Mouse (Mus musculus) megakaryocyte, embryonic 14.5 days (primary cell): ENCODE results near the gene Foxm1. TPM values are rescaled to one million over a fixed set of nuclear protein-coding genes. Genes with fewer than 3 reads are reported as not detected.

Experiments
- H3K27me3 ChIP-seq: replicated peaks from 2 replicates; pipeline ENCODE3; 2012; ENCODE audit warnings: inconsistent platforms
- H3K36me3 ChIP-seq: replicated peaks from 2 replicates; pipeline ENCODE3; 2012; ENCODE audit warnings: low read length, inconsistent platforms, mixed read lengths
- H3K4me1 ChIP-seq: 2 replicates; pipeline ENCODE4 v1.6.1; 2012; ENCODE audit warnings: inconsistent platforms
- H3K4me3 ChIP-seq: replicated peaks from 2 replicates; pipeline ENCODE3; 2012; ENCODE audit warnings: moderate library complexity, mild to moderate bottlenecking, inconsistent platforms
- H3K9me3 ChIP-seq: 2 replicates; pipeline ENCODE4 v1.6.1; 2012; ENCODE audit warnings: inconsistent platforms
- FLI1 ChIP-seq: IDR thresholded peaks from 2 replicates; pipeline ENCODE4 v1.6.1; 2012; ENCODE audit warnings: low read length, inconsistent platforms, mixed read lengths
- GATA1 ChIP-seq: IDR thresholded peaks from 3 replicates; pipeline ENCODE4 v1.6.1; 2012; ENCODE audit warnings: mixed read lengths, low read length, inconsistent platforms, borderline replicate concordance
- polyA plus RNA-seq: library from polyadenylated mRNA; stranded (reverse); fragments of >175 nt; gene quantifications from 2 replicates; pipeline ENCODE4 v1.2.3, GENCODE M21; 2012; ENCODE audit warnings: low replicate concordance; ENCODE audit not compliant: insufficient read depth

The Foxm1 gene
- polyA plus RNA-seq, 1 experiment, result 14.7 TPM

- Histone ChIP-seq H3K9me3 (no peaks in the 10 kb centered on the region), H3K36me3 (peaks cover 18% of the 10 kb centered on the region), H3K4me3 (peak overlapping the region; percentile 98), H3K4me1 (peaks cover 30% of the 10 kb centered on the region), H3K27me3 (no peaks in the 10 kb centered on the region)
- TF ChIP-seq GATA1, result no peak
- no peak for TF ChIP-seq FLI1
Measured at GRCm38 (mm10) chr6:128423496-128424268, 60.9 kb downstream of the Foxm1 start.

- Histone ChIP-seq H3K4me3 (peak within 1 kb of the TSS; percentile 98), H3K9me3 (no peaks in the 10 kb centered on the region), H3K4me1 (peaks cover 30% of the 10 kb centered on the region), H3K36me3 (peaks cover 25% of the 10 kb centered on the region), H3K27me3 (no peaks in the 10 kb centered on the region)
- TF ChIP-seq FLI1 (0 out of 2 replicates have a peak, but pooled peaks have one; percentile 35), GATA1 (no peak)
Measured at GRCm38 (mm10) chr6:128424269-128425019, 61.7 kb downstream of the Foxm1 start, which contains the start of gene Itfg2. Itfg2 (minus strand) TSS chr6:128424931.

- TF ChIP-seq GATA1, result no peak
- no peak for TF ChIP-seq FLI1
- H3K27me3 ChIP-seq, result no peaks in the 10 kb centered on the region
- H3K4me3 ChIP-seq, result peak overlapping the region; percentile 98
- peaks cover 31% of the 10 kb centered on the region for H3K4me1 ChIP-seq
- H3K36me3 ChIP-seq, result peaks cover 30% of the 10 kb centered on the region
- H3K9me3 ChIP-seq, result no peaks in the 10 kb centered on the region
Measured at GRCm38 (mm10) chr6:128425046-128425445, 62.3 kb downstream of the Foxm1 start.

Other genes with a start within 250 kb of the Foxm1 start
- gene Tspan9, start 219.4 kb upstream of the Foxm1 start, polyA plus RNA-seq, result 87.8 and 156 TPM in 2 replicates
- gene Tead4, start 62.1 kb upstream of the Foxm1 start, polyA plus RNA-seq, result 0.16 TPM in 1 of 2 replicates, not detected in the other
- 2.8 TPM in 1 of 2 replicates, not detected in the other for gene Tulp3, start 7.1 kb upstream of the Foxm1 start, polyA plus RNA-seq
- gene Rhno1, start 56 bp upstream of the Foxm1 start, polyA plus RNA-seq, result 24.9 and 30.5 TPM in 2 replicates
- gene Tex52, start 12.5 kb downstream of the Foxm1 start, polyA plus RNA-seq, result 0.18 TPM in 1 of 2 replicates, not detected in the other
- not detected in 2 replicates for gene Gm44596, start 12.5 kb downstream of the Foxm1 start, polyA plus RNA-seq
- not detected in 2 replicates for gene Nrip2, start 36.3 kb downstream of the Foxm1 start, polyA plus RNA-seq
- 10.0 and 20.3 TPM in 2 replicates for gene Itfg2, start 62.0 kb downstream of the Foxm1 start, polyA plus RNA-seq
- 174 and 185 TPM in 2 replicates for gene Fkbp4, start 75.7 kb downstream of the Foxm1 start, polyA plus RNA-seq
- gene Pzp, start 163.8 kb downstream of the Foxm1 start, polyA plus RNA-seq, result not detected in 2 replicates
- gene A2ml1, start 218.6 kb downstream of the Foxm1 start, polyA plus RNA-seq, result not detected in 2 replicates